Mouse (Mus musculus) liver, adult 2 months (tissue): Measurements from ENCODE around the gene Armcx3.

Source experiments
- CTCF ChIP-seq: fragments of 200-500 bp; IDR thresholded peaks from 2 replicates; pipeline ENCODE4 v1.5.1; 2011; ENCODE audit warnings: low read depth, low read length, control low read depth
- POLR2A ChIP-seq: fragments of 200-500 bp; IDR thresholded peaks from 2 replicates; pipeline ENCODE4 v1.6.1; 2011; ENCODE audit warnings: low read length, control low read depth; ENCODE audit not compliant: insufficient read depth; ENCODE audit errors: extremely low read depth

GRCm38 (mm10) chrX:134750764-134751592 is 5.4 kb upstream of the Armcx3 start, which contains the start of gene Armcx6:
- TF ChIP-seq CTCF (no peak), POLR2A (0 out of 2 replicates have a peak, but pooled peaks have one; percentile 9)
